Mouse (Mus musculus) kidney, embryonic 14.5 days (tissue): ENCODE data around the gene Ppm1l. TPM values are rescaled to one million over a fixed set of nuclear protein-coding genes. Genes with fewer than 3 reads are reported as not detected.
"Not testable (repeated sequence)": the region's sequence is repeated elsewhere in the genome, so short reads cannot be mapped to it uniquely, and the experiment has no call there.

Experiments used
- ATAC-seq: fragments of 200-750 bp; cut with Nextera tagmentation; 2 replicates; pipeline ENCODE4 v1.8.0; 2017; ENCODE audit warnings: moderate number of reproducible peaks, mild to moderate bottlenecking, moderate TSS enrichment, moderate library complexity; ENCODE audit not compliant: low FRiP score, low TSS enrichment
- H3K27ac ChIP-seq: fragments of 300-500 bp; sonication (generic); 2 replicates; pipeline ENCODE4 v1.5.1; 2014; ENCODE audit warnings: low read depth, mild to moderate bottlenecking, low read length, moderate library complexity, mixed read lengths
- H3K27me3 ChIP-seq: fragments of 300-500 bp; sonication (generic); 2 replicates; pipeline ENCODE4 v1.6.1; 2014; ENCODE audit warnings: mild to moderate bottlenecking, low read length; ENCODE audit not compliant: control insufficient read depth, insufficient read depth
- H3K36me3 ChIP-seq: fragments of 300-500 bp; sonication (generic); 2 replicates; pipeline ENCODE4 v1.6.1; 2014; ENCODE audit warnings: low read length, mixed read lengths; ENCODE audit not compliant: control insufficient read depth, insufficient read depth
- H3K4me1 ChIP-seq: fragments of 300-500 bp; sonication (generic); 2 replicates; pipeline ENCODE4 v1.6.1; 2014; ENCODE audit warnings: low read length, mixed read lengths; ENCODE audit not compliant: control insufficient read depth, insufficient read depth
- H3K4me2 ChIP-seq: fragments of 300-500 bp; sonication (generic); replicated peaks from 2 replicates; pipeline ENCODE4 v1.6.1; 2014; ENCODE audit warnings: low read depth, mild to moderate bottlenecking, low read length
- H3K4me3 ChIP-seq: fragments of 300-500 bp; sonication (generic); 2 replicates; pipeline ENCODE4 v1.5.1; 2014; ENCODE audit warnings: mild to moderate bottlenecking, low read length
- H3K9ac ChIP-seq: fragments of 300-500 bp; sonication (generic); 2 replicates; pipeline ENCODE4 v1.6.1; 2014; ENCODE audit warnings: low read depth, mild to moderate bottlenecking, low read length, moderate library complexity
- H3K9me3 ChIP-seq: fragments of 300-500 bp; sonication (generic); 2 replicates; pipeline ENCODE4 v1.6.1; 2016; ENCODE audit warnings: low read length; ENCODE audit not compliant: control insufficient read depth
- WGBS: fragments of 180-500 bp; shearing (Covaris S2); extraction: QIAGEN DNeasy Blood & Tissue Kit; methylation state at CpG from one replicate; pipeline ENCODE4 v1.1.7; 2014; 5-methylcytosine and 5-hydroxymethylcytosine counted together
- polyA plus RNA-seq: library from polyadenylated mRNA; unstranded; fragments of >200 nt; fragmentation: Nextera tagmentation; extraction: Ambion mirVana; gene quantifications from 2 replicates; pipeline ENCODE4 v1.2.1, GENCODE M21; 2014

Gene Ppm1l
- polyA plus RNA-seq, 1 experiment from 2014 or later: 6.7 TPM

- Histone ChIP-seq H3K4me3 (no peak overlapping the region), H3K36me3 (no peaks in the 10 kb centered on the region), H3K9me3 (no peaks in the 10 kb centered on the region), H3K4me2 (no peak overlapping the region), H3K27ac (no peak overlapping the region), H3K4me1 (no peaks in the 10 kb centered on the region), H3K27me3 (no peaks in the 10 kb centered on the region), H3K9ac (no peak overlapping the region)
- no peak for ATAC-seq
- 86% methylated on average over 10 of the region's 10 CpGs for WGBS
Observed at GRCm38 (mm10) chr3:69373544-69374306, 57.1 kb downstream of the Ppm1l start.

- no peak for ATAC-seq
- H3K4me3 ChIP-seq: no peak overlapping the region
- no peaks in the 10 kb centered on the region for H3K36me3 ChIP-seq
- H3K9ac ChIP-seq: no peak overlapping the region
- no peak overlapping the region for H3K27ac ChIP-seq
- no peaks in the 10 kb centered on the region for H3K27me3 ChIP-seq
- 91% methylated on average over 5 of the region's 5 CpGs for WGBS
- H3K9me3 ChIP-seq: no peaks in the 10 kb centered on the region
- no peaks in the 10 kb centered on the region for H3K4me1 ChIP-seq
- no peak overlapping the region for H3K4me2 ChIP-seq
Observed at GRCm38 (mm10) chr3:69374538-69374937, 57.9 kb downstream of the Ppm1l start.

- Histone ChIP-seq H3K4me1 (no peaks in the 10 kb centered on the region), H3K4me2 (no peak overlapping the region), H3K4me3 (no peak overlapping the region), H3K36me3 (no peaks in the 10 kb centered on the region), H3K9ac (no peak overlapping the region), H3K27ac (no peak overlapping the region), H3K27me3 (no peaks in the 10 kb centered on the region), H3K9me3 (no peaks in the 10 kb centered on the region)
- WGBS: 91% methylated on average over 5 of the region's 5 CpGs
- no peak for ATAC-seq
Observed at GRCm38 (mm10) chr3:69374983-69375382, 58.3 kb downstream of the Ppm1l start.

GRCm38 (mm10) chr3:69381213-69381612, 64.6 kb downstream of the Ppm1l start:
- H3K27me3 ChIP-seq: no peaks in the 10 kb centered on the region
- H3K4me3 ChIP-seq: no peak overlapping the region
- no peaks in the 10 kb centered on the region for H3K9me3 ChIP-seq
- no peak overlapping the region for H3K4me2 ChIP-seq
- no peak overlapping the region for H3K27ac ChIP-seq
- no peaks in the 10 kb centered on the region for H3K36me3 ChIP-seq
- no peaks in the 10 kb centered on the region for H3K4me1 ChIP-seq
- ATAC-seq: no peak
- 89% methylated on average over 4 of the region's 4 CpGs for WGBS
- H3K9ac ChIP-seq: no peak overlapping the region

GRCm38 (mm10) chr3:69391834-69392233, 75.2 kb downstream of the Ppm1l start:
- not testable (repeated sequence) for H3K9me3 ChIP-seq, H3K27me3 ChIP-seq, H3K4me2 ChIP-seq, H3K4me3 ChIP-seq, H3K27ac ChIP-seq, H3K4me1 ChIP-seq, H3K36me3 ChIP-seq, H3K9ac ChIP-seq, ATAC-seq
- 91% methylated on average over 10 of the region's 10 CpGs for WGBS

GRCm38 (mm10) chr3:69392298-69392697, 75.6 kb downstream of the Ppm1l start:
- 88% methylated on average over 5 of the region's 5 CpGs for WGBS
- no peak overlapping the region for H3K4me2 ChIP-seq
- H3K36me3 ChIP-seq: no peaks in the 10 kb centered on the region
- no peak overlapping the region for H3K27ac ChIP-seq
- no peak overlapping the region for H3K4me3 ChIP-seq
- H3K4me1 ChIP-seq: no peaks in the 10 kb centered on the region
- H3K9me3 ChIP-seq: no peaks in the 10 kb centered on the region
- H3K9ac ChIP-seq: no peak overlapping the region
- ATAC-seq: no peak
- H3K27me3 ChIP-seq: no peaks in the 10 kb centered on the region

- no peaks in the 10 kb centered on the region for H3K4me1 ChIP-seq
- no peak overlapping the region for H3K9ac ChIP-seq
- H3K27me3 ChIP-seq: no peaks in the 10 kb centered on the region
- H3K9me3 ChIP-seq: no peaks in the 10 kb centered on the region
- H3K4me3 ChIP-seq: no peak overlapping the region
- no peaks in the 10 kb centered on the region for H3K36me3 ChIP-seq
- H3K4me2 ChIP-seq: no peak overlapping the region
- no peak overlapping the region for H3K27ac ChIP-seq
- ATAC-seq: no peak
- 86% methylated on average over 9 of the region's 9 CpGs for WGBS
Observed at GRCm38 (mm10) chr3:69393079-69393478, 76.4 kb downstream of the Ppm1l start.

GRCm38 (mm10) chr3:69393991-69394390, 77.3 kb downstream of the Ppm1l start:
- 49% methylated on average over 3 of the region's 3 CpGs for WGBS
- Histone ChIP-seq H3K27me3 (no peaks in the 10 kb centered on the region), H3K4me1 (no peaks in the 10 kb centered on the region), H3K4me2 (no peak overlapping the region), H3K9ac (no peak overlapping the region), H3K4me3 (no peak overlapping the region), H3K9me3 (no peaks in the 10 kb centered on the region), H3K36me3 (no peaks in the 10 kb centered on the region), H3K27ac (no peak overlapping the region)
- 0 out of 2 replicates have a peak, but pooled peaks have one; percentile 9 for ATAC-seq

- H3K4me1 ChIP-seq: no peaks in the 10 kb centered on the region
- 79% methylated on average over 5 of the region's 5 CpGs for WGBS
- H3K27ac ChIP-seq: no peak overlapping the region
- ATAC-seq: no peak
- H3K27me3 ChIP-seq: no peaks in the 10 kb centered on the region
- H3K4me2 ChIP-seq: no peak overlapping the region
- no peak overlapping the region for H3K4me3 ChIP-seq
- H3K36me3 ChIP-seq: no peaks in the 10 kb centered on the region
- no peak overlapping the region for H3K9ac ChIP-seq
- no peaks in the 10 kb centered on the region for H3K9me3 ChIP-seq
Observed at GRCm38 (mm10) chr3:69395084-69395483, 78.4 kb downstream of the Ppm1l start.
